Mouse (Mus musculus): ENCODE measurements around the gene Mkrn1. TPM values are rescaled to one million over a fixed set of nuclear protein-coding genes. Genes with fewer than 3 reads are reported as not detected.

Gene Mkrn1
- polyA plus RNA-seq, 1 experiment from 2014 or later, result 100 TPM

GRCm38 (mm10) chr6:39434111-39434885, 14.0 kb upstream of the Mkrn1 start:
- no peaks in the 10 kb centered on the region for H3K27me3 ChIP-seq (ENCODE audit: control insufficient read depth, insufficient read depth, low read length)
- H3K9ac ChIP-seq (ENCODE audit: low read length), result no peak overlapping the region
- H3K27ac ChIP-seq (ENCODE audit: low read length), result no peak overlapping the region
- H3K9me3 ChIP-seq (replicated peaks; ENCODE audit: control insufficient read depth, low read length), result no peaks in the 10 kb centered on the region
- no peaks in the 10 kb centered on the region for H3K36me3 ChIP-seq (ENCODE audit: control insufficient read depth, insufficient read depth)
- H3K4me1 ChIP-seq (ENCODE audit: control insufficient read depth, insufficient read depth, low read length), result no peaks in the 10 kb centered on the region
- WGBS, result 59% methylated on average over 2 of the region's 2 CpGs
- H3K4me2 ChIP-seq (ENCODE audit: low read depth, low read length), result no peak overlapping the region
- ATAC-seq (replicated peaks; ENCODE audit: extremely low read depth, insufficient read depth, low FRiP score), result no peak
- H3K4me3 ChIP-seq (ENCODE audit: low read length), result no peak overlapping the region

GRCm38 (mm10) chr6:39433701-39434100, 13.4 kb upstream of the Mkrn1 start:
- H3K4me2 ChIP-seq (ENCODE audit: low read depth, low read length), result no peak overlapping the region
- H3K9ac ChIP-seq (ENCODE audit: low read length), result no peak overlapping the region
- no peak for ATAC-seq (replicated peaks; ENCODE audit: extremely low read depth, insufficient read depth, low FRiP score)
- no peaks in the 10 kb centered on the region for H3K9me3 ChIP-seq (replicated peaks; ENCODE audit: control insufficient read depth, low read length)
- no peaks in the 10 kb centered on the region for H3K27me3 ChIP-seq (ENCODE audit: control insufficient read depth, insufficient read depth, low read length)
- no peaks in the 10 kb centered on the region for H3K4me1 ChIP-seq (ENCODE audit: control insufficient read depth, insufficient read depth, low read length)
- no peaks in the 10 kb centered on the region for H3K36me3 ChIP-seq (ENCODE audit: control insufficient read depth, insufficient read depth)
- no peak overlapping the region for H3K27ac ChIP-seq (ENCODE audit: low read length)
- no peak overlapping the region for H3K4me3 ChIP-seq (ENCODE audit: low read length)

DNA sequence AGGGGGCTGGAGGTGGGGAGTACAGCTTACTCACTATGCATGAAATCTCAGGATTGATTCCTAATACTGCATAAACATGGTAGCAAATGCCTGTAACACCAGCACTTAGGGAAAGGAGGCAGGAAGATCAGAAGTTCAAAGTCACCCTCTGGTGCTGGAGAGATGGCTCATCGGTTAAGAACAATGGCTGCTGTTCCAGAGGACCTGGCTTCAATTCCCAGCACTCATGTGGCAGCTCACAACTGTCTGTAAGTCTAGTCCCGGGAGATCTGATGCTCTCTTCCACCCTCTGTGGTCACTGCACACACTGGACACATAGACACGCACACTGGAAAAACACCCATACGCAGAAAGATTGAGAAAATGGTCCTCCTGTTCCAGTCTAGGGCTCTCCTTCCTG, 12.9 kb upstream of the Mkrn1 start:
- Histone ChIP-seq H3K36me3 (ENCODE audit: control insufficient read depth, insufficient read depth) (no peaks in the 10 kb centered on the region), H3K27me3 (ENCODE audit: control insufficient read depth, insufficient read depth, low read length) (no peaks in the 10 kb centered on the region), H3K9me3 (replicated peaks; ENCODE audit: control insufficient read depth, low read length) (no peaks in the 10 kb centered on the region), H3K4me2 (ENCODE audit: low read depth, low read length) (no peak overlapping the region), H3K27ac (ENCODE audit: low read length) (no peak overlapping the region), H3K4me3 (ENCODE audit: low read length) (no peak overlapping the region), H3K9ac (ENCODE audit: low read length) (no peak overlapping the region), H3K4me1 (ENCODE audit: control insufficient read depth, insufficient read depth, low read length) (no peaks in the 10 kb centered on the region)
- WGBS, result 78% methylated on average over 4 of the region's 4 CpGs
- ATAC-seq (replicated peaks; ENCODE audit: extremely low read depth, insufficient read depth, low FRiP score), result no peak

DNA sequence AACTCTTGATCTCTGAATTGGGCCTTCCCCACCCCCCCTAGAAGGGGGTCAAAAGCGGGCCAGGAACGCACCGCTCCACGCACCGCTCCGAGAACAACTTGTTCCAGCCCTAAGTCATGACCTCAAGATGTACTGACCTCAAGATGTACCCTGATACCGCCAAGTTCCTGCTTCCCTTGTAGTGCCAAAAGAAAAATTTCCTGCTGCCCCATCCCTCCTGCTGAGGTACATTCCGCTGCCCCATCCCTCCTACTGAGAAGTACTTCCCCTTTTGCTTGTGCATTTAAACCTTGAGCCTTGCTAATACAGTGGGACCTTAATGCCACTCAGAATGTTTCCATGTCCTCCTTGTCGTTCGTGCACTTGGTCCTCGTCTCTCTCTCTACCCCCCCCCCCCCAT, 10.5 kb upstream of the Mkrn1 start:
- no peaks in the 10 kb centered on the region for H3K9me3 ChIP-seq (replicated peaks; ENCODE audit: control insufficient read depth, low read length)
- no peak overlapping the region for H3K27ac ChIP-seq (ENCODE audit: low read length)
- no peaks in the 10 kb centered on the region for H3K36me3 ChIP-seq (ENCODE audit: control insufficient read depth, insufficient read depth)
- H3K4me2 ChIP-seq (ENCODE audit: low read depth, low read length), result no peak overlapping the region
- no peak overlapping the region for H3K4me3 ChIP-seq (ENCODE audit: low read length)
- no peak for ATAC-seq (replicated peaks; ENCODE audit: extremely low read depth, insufficient read depth, low FRiP score)
- H3K27me3 ChIP-seq (ENCODE audit: control insufficient read depth, insufficient read depth, low read length), result no peaks in the 10 kb centered on the region
- H3K4me1 ChIP-seq (ENCODE audit: control insufficient read depth, insufficient read depth, low read length), result no peaks in the 10 kb centered on the region
- 68% methylated on average over 11 of the region's 11 CpGs for WGBS
- H3K9ac ChIP-seq (ENCODE audit: low read length), result no peak overlapping the region

DNA sequence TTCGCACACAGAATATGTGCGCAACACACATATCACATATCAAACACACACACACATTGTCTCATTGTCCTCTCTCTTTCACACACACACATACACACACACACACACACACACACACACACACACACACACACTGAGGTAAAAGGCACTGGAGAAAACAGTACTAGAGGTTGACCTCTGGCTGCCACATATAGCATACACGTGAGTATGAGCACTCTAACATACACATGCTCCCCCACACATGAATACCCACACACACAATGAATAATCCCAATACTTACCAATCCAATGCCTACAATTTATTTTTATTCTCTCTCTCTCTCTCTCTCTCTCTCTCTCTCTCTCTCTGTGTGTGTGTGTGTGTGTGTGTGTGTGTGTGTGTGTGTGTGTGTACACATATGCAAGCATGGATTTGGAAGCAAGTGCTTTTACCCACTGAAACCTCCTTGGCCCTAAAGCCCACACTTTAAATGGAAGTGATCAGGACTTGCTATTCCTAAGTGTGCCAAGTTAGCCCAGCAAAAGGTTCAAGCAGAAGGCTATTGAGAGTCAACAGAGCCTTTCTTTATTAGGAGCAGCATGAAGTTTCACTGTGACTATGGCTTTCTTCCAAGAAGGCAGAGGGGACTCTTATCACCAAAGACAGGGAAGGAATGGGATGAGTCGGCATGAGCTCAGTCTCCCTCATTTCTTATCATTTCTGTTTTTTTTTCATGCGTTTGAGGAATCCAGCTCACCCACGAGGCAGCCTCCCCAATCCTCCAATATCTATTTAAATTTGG, 8.9 kb upstream of the Mkrn1 start:
- Histone ChIP-seq H3K9ac (ENCODE audit: low read length) (no peak overlapping the region), H3K27me3 (ENCODE audit: control insufficient read depth, insufficient read depth, low read length) (no peaks in the 10 kb centered on the region), H3K27ac (ENCODE audit: low read length) (no peak overlapping the region), H3K36me3 (ENCODE audit: control insufficient read depth, insufficient read depth) (no peaks in the 10 kb centered on the region), H3K9me3 (replicated peaks; ENCODE audit: control insufficient read depth, low read length) (no peaks in the 10 kb centered on the region), H3K4me1 (ENCODE audit: control insufficient read depth, insufficient read depth, low read length) (no peaks in the 10 kb centered on the region), H3K4me2 (ENCODE audit: low read depth, low read length) (no peak overlapping the region), H3K4me3 (ENCODE audit: low read length) (no peak overlapping the region)
- WGBS, result 54% methylated on average over 6 of the region's 6 CpGs
- ATAC-seq (replicated peaks; ENCODE audit: extremely low read depth, insufficient read depth, low FRiP score), result no peak

DNA sequence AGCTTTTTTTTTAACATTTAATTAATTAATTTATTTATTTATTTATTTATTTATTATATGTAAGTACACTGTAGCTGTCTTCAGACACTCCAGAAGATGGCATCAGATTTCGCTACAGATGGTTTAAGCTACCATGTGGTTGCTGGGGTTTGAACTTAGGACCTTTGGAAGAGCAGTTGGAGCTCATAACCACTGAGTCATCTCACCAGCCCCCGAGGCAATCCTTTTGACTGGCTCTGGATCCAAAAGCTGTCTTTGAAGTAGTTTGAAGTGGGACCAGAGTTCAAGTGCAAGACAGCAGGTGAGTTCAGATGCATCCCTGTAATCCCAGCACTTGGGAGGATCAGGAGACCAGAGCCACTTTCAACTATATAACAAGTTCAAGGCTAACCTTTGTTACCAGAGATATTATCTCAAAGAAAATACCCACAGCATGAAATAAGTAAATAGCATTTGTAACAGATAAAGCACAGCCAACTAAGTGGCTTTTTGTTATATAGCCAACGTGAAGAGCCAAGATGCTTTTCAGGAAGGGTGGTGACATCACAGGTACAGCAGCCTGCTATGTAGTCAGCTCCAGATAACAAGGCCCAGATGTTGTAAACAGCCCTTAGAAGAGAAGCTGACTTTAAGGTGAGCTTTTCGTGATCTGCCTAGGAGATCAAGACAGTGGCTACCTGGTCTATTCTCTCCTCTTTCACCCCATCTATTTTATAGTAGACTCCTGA, 7.2 kb upstream of the Mkrn1 start:
- Histone ChIP-seq H3K27ac (ENCODE audit: low read length) (no peak overlapping the region), H3K4me2 (ENCODE audit: low read depth, low read length) (no peak overlapping the region), H3K4me1 (ENCODE audit: control insufficient read depth, insufficient read depth, low read length) (no peaks in the 10 kb centered on the region), H3K9ac (ENCODE audit: low read length) (no peak overlapping the region), H3K4me3 (ENCODE audit: low read length) (no peak overlapping the region), H3K36me3 (ENCODE audit: control insufficient read depth, insufficient read depth) (no peaks in the 10 kb centered on the region), H3K27me3 (ENCODE audit: control insufficient read depth, insufficient read depth, low read length) (0 out of 2 replicates have a peak, but pooled peaks cover 5% of the 10 kb centered on the region), H3K9me3 (replicated peaks; ENCODE audit: control insufficient read depth, low read length) (no peaks in the 10 kb centered on the region)
- WGBS, result 68% methylated on average over 4 of the region's 4 CpGs
- ATAC-seq (replicated peaks; ENCODE audit: extremely low read depth, insufficient read depth, low FRiP score), result no peak

DNA sequence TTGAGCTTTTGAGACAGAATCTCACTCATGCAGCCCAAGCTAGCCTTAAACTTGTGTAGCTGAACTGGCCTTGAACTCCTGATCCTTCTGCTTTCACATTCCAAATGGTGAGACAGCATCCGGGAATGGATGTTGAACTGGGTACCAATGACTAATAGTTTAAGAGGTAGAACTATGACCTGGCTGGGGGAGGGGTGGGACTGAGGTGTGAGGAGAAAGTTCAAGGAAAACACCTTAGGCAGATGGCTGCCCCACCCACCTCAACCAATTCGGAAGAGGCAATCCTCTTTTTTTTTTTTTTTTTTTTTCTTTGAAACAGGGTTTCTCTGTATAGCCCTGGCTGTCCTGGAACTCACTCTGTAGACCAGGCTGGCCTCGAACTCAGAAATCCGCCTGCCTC, 6.5 kb upstream of the Mkrn1 start:
- Histone ChIP-seq H3K4me2 (ENCODE audit: low read depth, low read length) (no peak overlapping the region), H3K27me3 (ENCODE audit: control insufficient read depth, insufficient read depth, low read length) (peaks cover 5% of the 10 kb centered on the region), H3K27ac (ENCODE audit: low read length) (no peak overlapping the region), H3K9ac (ENCODE audit: low read length) (no peak overlapping the region), H3K9me3 (replicated peaks; ENCODE audit: control insufficient read depth, low read length) (no peaks in the 10 kb centered on the region), H3K4me1 (ENCODE audit: control insufficient read depth, insufficient read depth, low read length) (no peaks in the 10 kb centered on the region), H3K36me3 (ENCODE audit: control insufficient read depth, insufficient read depth) (no peaks in the 10 kb centered on the region), H3K4me3 (ENCODE audit: low read length) (no peak overlapping the region)
- ATAC-seq (replicated peaks; ENCODE audit: extremely low read depth, insufficient read depth, low FRiP score), result no peak
- WGBS, result 78% methylated on average over 4 of the region's 4 CpGs

DNA sequence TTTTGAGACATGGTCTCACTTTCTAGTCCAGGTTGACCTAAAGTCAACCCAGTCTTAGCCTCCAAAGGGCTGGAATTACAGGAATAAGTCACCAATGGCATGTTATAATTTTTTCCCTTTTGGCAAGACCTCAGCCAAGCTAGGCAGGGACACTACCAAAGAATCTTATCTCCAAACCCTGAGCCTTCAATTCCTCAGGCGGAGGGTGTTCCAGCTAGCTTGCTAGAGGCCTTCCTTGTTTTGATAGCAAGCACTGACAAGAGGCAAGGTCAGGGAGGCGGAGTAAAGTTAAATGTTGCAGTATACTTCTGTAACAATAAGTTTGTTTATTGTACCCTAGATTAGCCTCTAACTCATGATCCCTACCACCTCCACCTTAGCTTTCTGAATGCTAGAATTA, 4.9 kb upstream of the Mkrn1 start:
- Histone ChIP-seq H3K9ac (ENCODE audit: low read length) (no peak overlapping the region), H3K4me1 (ENCODE audit: control insufficient read depth, insufficient read depth, low read length) (0 out of 2 replicates have a peak, but pooled peaks cover 2% of the 10 kb centered on the region), H3K4me3 (ENCODE audit: low read length) (no peak overlapping the region), H3K27ac (ENCODE audit: low read length) (no peak overlapping the region), H3K27me3 (ENCODE audit: control insufficient read depth, insufficient read depth, low read length) (peaks cover 5% of the 10 kb centered on the region), H3K9me3 (replicated peaks; ENCODE audit: control insufficient read depth, low read length) (no peaks in the 10 kb centered on the region), H3K4me2 (ENCODE audit: low read depth, low read length) (no peak overlapping the region), H3K36me3 (ENCODE audit: control insufficient read depth, insufficient read depth) (no peaks in the 10 kb centered on the region)
- WGBS, result 65% methylated on average over 2 of the region's 2 CpGs
- no peak for ATAC-seq (replicated peaks; ENCODE audit: extremely low read depth, insufficient read depth, low FRiP score)

DNA sequence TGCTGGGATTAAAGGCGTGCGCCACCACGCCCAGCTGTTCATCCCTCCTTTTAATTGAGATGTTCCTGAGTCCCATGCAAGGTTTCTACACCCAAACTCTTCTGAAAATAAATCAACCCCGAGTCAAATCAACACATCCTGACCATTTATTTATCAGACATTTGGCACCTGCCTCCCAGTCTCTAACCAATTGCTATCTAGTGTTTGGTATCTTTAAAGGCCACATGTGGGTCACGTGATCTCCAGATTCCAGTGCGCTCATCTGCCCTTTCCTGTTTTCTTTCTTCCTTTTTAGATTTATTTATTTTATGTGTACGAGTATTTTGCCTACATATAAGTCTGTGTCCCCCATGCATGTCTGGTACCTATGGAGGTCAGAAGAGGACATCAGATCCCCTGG, 3.4 kb upstream of the Mkrn1 start:
- 78% methylated on average over 7 of the region's 7 CpGs for WGBS
- Histone ChIP-seq H3K9me3 (replicated peaks; ENCODE audit: control insufficient read depth, low read length) (no peaks in the 10 kb centered on the region), H3K4me3 (ENCODE audit: low read length) (no peak overlapping the region), H3K27me3 (ENCODE audit: control insufficient read depth, insufficient read depth, low read length) (peaks cover 5% of the 10 kb centered on the region), H3K9ac (ENCODE audit: low read length) (no peak overlapping the region), H3K36me3 (ENCODE audit: control insufficient read depth, insufficient read depth) (no peaks in the 10 kb centered on the region), H3K4me1 (ENCODE audit: control insufficient read depth, insufficient read depth, low read length) (peaks cover 7% of the 10 kb centered on the region), H3K27ac (ENCODE audit: low read length) (no peak overlapping the region), H3K4me2 (ENCODE audit: low read depth, low read length) (no peak overlapping the region)
- ATAC-seq (replicated peaks; ENCODE audit: extremely low read depth, insufficient read depth, low FRiP score), result no peak
